In the genomic region with DNA sequence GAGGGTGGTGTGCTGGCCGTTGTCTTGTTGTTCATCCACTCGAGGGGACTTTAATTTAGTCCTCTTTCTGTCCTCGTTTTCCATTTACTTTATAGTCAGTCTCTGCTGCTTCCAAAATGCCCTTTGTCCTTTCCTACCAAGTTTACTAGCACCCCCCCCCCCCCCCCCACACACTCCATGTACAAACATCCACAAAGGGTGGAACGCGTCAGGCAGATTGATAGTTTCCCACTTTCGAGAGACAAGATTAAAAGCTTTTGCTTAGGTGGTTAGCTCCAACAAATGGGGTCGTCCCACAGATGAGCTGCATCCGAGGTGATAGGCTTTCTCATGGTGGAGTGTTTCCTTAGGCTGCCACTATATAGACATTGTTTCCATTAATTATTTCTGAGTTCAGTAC, we compare ENCODE assay signal across 8 mouse cellular contexts. TPM values are rescaled to one million over a fixed set of nuclear protein-coding genes. Genes with fewer than 3 reads are reported as not detected.
DNase-seq lines count a peak whose midpoint lies in the region; ATAC-seq and TF ChIP-seq lines count a peak whose summit lies in the region.

No protein-coding gene starts in this region.

- peak overlapping the region; percentile 97 for H3K27ac ChIP-seq in heart, adult 2 months
- H3K27ac ChIP-seq in forebrain, embryonic 12.5 days, result peak overlapping the region; percentile 99
- H3K27ac ChIP-seq in liver, embryonic 15.5 days (replicated peaks), result peak overlapping the region; percentile 97

- no peak for DNase-seq in heart, adult 2 months
- DNase-seq in heart, postnatal 4 days, result no peak
- peak; percentile 61 for DNase-seq in A20 (ENCODE audit: low read depth, low spot score)
- no peak for DNase-seq in cerebellum, adult 9-11 months
- no peak for DNase-seq in thymus, postnatal 10 days (ENCODE audit: low spot score in 2 of 2)

- peak overlapping the region; percentile 64 for H3K4me2 ChIP-seq in forebrain, embryonic 12.5 days
- peak overlapping the region; percentile 80 for H3K4me2 ChIP-seq in liver, embryonic 15.5 days

- peak overlapping the region; percentile 92 for H3K4me3 ChIP-seq in heart, adult 2 months
- peak overlapping the region; percentile 95 for H3K4me3 ChIP-seq in forebrain, embryonic 12.5 days (replicated peaks)
- H3K4me3 ChIP-seq in liver, embryonic 15.5 days (replicated peaks), result peak overlapping the region; percentile 90

- H3K9ac ChIP-seq in heart, adult 2 months (ENCODE audit: low read depth, low read length), result peak overlapping the region; percentile 92
- peak overlapping the region; percentile 99 for H3K9ac ChIP-seq in forebrain, embryonic 12.5 days
- H3K9ac ChIP-seq in liver, embryonic 15.5 days, result peak overlapping the region; percentile 100

- WGBS in heart, adult 2 months, result 1% methylated on average over 8 of the region's 8 CpGs
- under 1% methylated on average over 8 of the region's 8 CpGs for WGBS in forebrain, embryonic 12.5 days
- under 1% methylated on average over 8 of the region's 8 CpGs for WGBS in liver, embryonic 15.5 days (ENCODE audit: insufficient replicate concordance)

- no peaks in the 10 kb centered on the region; the same call in 1 of the 2 replicates for H3K79me2 ChIP-seq in heart, adult 2 months (replicated peaks; ENCODE audit: control insufficient read depth, insufficient read depth, low read length)

- peaks cover 5% of the 10 kb centered on the region for H3K4me1 ChIP-seq in heart, adult 2 months (ENCODE audit: control insufficient read depth, insufficient read depth, low read length)
- peaks cover 14% of the 10 kb centered on the region for H3K4me1 ChIP-seq in forebrain, embryonic 12.5 days
- peaks cover 55% of the 10 kb centered on the region for H3K4me1 ChIP-seq in liver, embryonic 15.5 days (replicated peaks)

- no peak for TF ChIP-seq CTCF in heart, adult 2 months (IDR thresholded peaks at IDR 0.05)

- 0 out of 2 replicates have a peak, but pooled peaks cover 2% of the 10 kb centered on the region for H3K9me3 ChIP-seq in forebrain, embryonic 12.5 days
- H3K9me3 ChIP-seq in liver, embryonic 15.5 days (replicated peaks), result no peaks in the 10 kb centered on the region

- TF ChIP-seq EP300 in heart, adult 2 months (IDR thresholded peaks at IDR 0.05; ENCODE audit: insufficient read depth, low read depth, low read length), result no peak

- no peaks in the 10 kb centered on the region for H3K27me3 ChIP-seq in heart, adult 2 months (ENCODE audit: control insufficient read depth, insufficient read depth, low read length)
- no peaks in the 10 kb centered on the region for H3K27me3 ChIP-seq in forebrain, embryonic 12.5 days
- H3K27me3 ChIP-seq in liver, embryonic 15.5 days, result no peaks in the 10 kb centered on the region

- intact Hi-C loops in heart, adult 2 months (cut with DNase I), result no loop called here

- no peak for ATAC-seq in forebrain, embryonic 12.5 days (ENCODE audit: low FRiP score)
- ATAC-seq in liver, embryonic 15.5 days (ENCODE audit: insufficient read depth), result no peak
- no peak for ATAC-seq in erythroid progenitor cell, adult 5-6 weeks (replicated peaks; ENCODE audit: low FRiP score, poor library complexity, severe bottlenecking)

- H3K36me3 ChIP-seq in heart, adult 2 months (ENCODE audit: control insufficient read depth, insufficient read depth, low read length), result peaks cover 18% of the 10 kb centered on the region
- peaks cover 23% of the 10 kb centered on the region for H3K36me3 ChIP-seq in forebrain, embryonic 12.5 days (replicated peaks)
- H3K36me3 ChIP-seq in liver, embryonic 15.5 days (replicated peaks), result peaks cover 31% of the 10 kb centered on the region

- no peak for TF ChIP-seq POLR2A in heart, adult 2 months (IDR thresholded peaks at IDR 0.05; ENCODE audit: insufficient read depth, low read depth, low read length)

RNA-seq across cellular contexts. Expression of a gene that starts 1.3 kb away (rescaled TPM):
- 100 to 1,000 TPM; 121 to 133 TPM for total RNA-seq in heart, adult 2 months (2021)
- polyA plus RNA-seq in heart, adult 2 months (2012; rRNA removed), result 52.7 and 72.9 TPM in 2 replicates
- total RNA-seq in heart, postnatal 4 days (2021), result 100 to 1,000 TPM; 120 to 121 TPM
- polyA plus RNA-seq in forebrain, embryonic 12.5 days (2016; fragmentation: Nextera tagmentation; extraction: Ambion mirVana), result 89.8 and 93.6 TPM in 2 replicates
- 45.4 and 47.8 TPM in 2 replicates for polyA plus RNA-seq in liver, embryonic 15.5 days (2015; fragmentation: Nextera tagmentation; extraction: Ambion mirVana)
- total RNA-seq in erythroid progenitor cell, adult 5-6 weeks (2015; ENCODE audit: low replicate concordance), result 108 and 121 TPM in 2 replicates
- total RNA-seq in erythroid progenitor cell, adult 5-6 weeks (2017; ENCODE audit: low replicate concordance), result 64.3 and 82.5 TPM in 2 replicates

RNA-seq across cellular contexts. Expression of a gene that starts 12.6 kb away (rescaled TPM):
- total RNA-seq in heart, adult 2 months (2021), result 10 to 100 TPM; 14.9 to 16.4 TPM
- 17.6 and 21.2 TPM in 2 replicates for polyA plus RNA-seq in heart, adult 2 months (2012; rRNA removed)
- 10 to 100 TPM; 22.2 to 24.9 TPM for total RNA-seq in heart, postnatal 4 days (2021)
- polyA plus RNA-seq in forebrain, embryonic 12.5 days (2016; fragmentation: Nextera tagmentation; extraction: Ambion mirVana), result 30.0 and 33.3 TPM in 2 replicates
- 9.2 and 9.7 TPM in 2 replicates for polyA plus RNA-seq in liver, embryonic 15.5 days (2015; fragmentation: Nextera tagmentation; extraction: Ambion mirVana)
- total RNA-seq in erythroid progenitor cell, adult 5-6 weeks (2015; ENCODE audit: low replicate concordance), result 3.4 and 4.7 TPM in 2 replicates
- total RNA-seq in erythroid progenitor cell, adult 5-6 weeks (2017; ENCODE audit: low replicate concordance), result 1.8 and 3.5 TPM in 2 replicates

RNA-seq across cellular contexts. Expression of a gene that starts 38.8 kb away (rescaled TPM):
- not detected for total RNA-seq in heart, adult 2 months (2021)
- polyA plus RNA-seq in heart, adult 2 months (2012; rRNA removed), result 0.20 and 4.2 TPM in 2 replicates
- total RNA-seq in heart, postnatal 4 days (2021), result under 1 TPM; 0.14 to 0.19 TPM
- polyA plus RNA-seq in forebrain, embryonic 12.5 days (2016; fragmentation: Nextera tagmentation; extraction: Ambion mirVana), result 1.3 and 2.4 TPM in 2 replicates
- polyA plus RNA-seq in liver, embryonic 15.5 days (2015; fragmentation: Nextera tagmentation; extraction: Ambion mirVana), result 12.3 and 12.8 TPM in 2 replicates
- total RNA-seq in erythroid progenitor cell, adult 5-6 weeks (2015; ENCODE audit: low replicate concordance), result not detected in 2 replicates
- total RNA-seq in erythroid progenitor cell, adult 5-6 weeks (2017; ENCODE audit: low replicate concordance), result 0.26 TPM in 1 of 2 replicates, not detected in the other
